Mouse (Mus musculus) heart, postnatal 36 days (tissue): Measurements from ENCODE around the gene Tmprss15. TPM values are rescaled to one million over a fixed set of nuclear protein-coding genes. Genes with fewer than 3 reads are reported as not detected.

Experiments
- DNase-seq, 2 experiments: peaks; one replicate each; pipeline ENCODE4 v3.0.0; 2021 to 2022
- intact Hi-C: fragments of 180-260 bp; cut with DNase I; formaldehyde crosslinking; loops from one replicate; pipeline ENCODE4 v1.15.1; 2025
- total RNA-seq, 2 experiments: library from RNA; stranded (reverse); gene quantifications; 2 replicates each; pipeline ENCODE4 v1.2.3; 2021

The Tmprss15 gene
- not detected for total RNA-seq

GRCm38 (mm10) chr16:79090997-79091396, at the start of gene Tmprss15:
Gene Tmprss15, minus strand, starts transcription at chr16:79091097.
- DNase-seq = no peak
- intact Hi-C loops = no loop called here

DNA sequence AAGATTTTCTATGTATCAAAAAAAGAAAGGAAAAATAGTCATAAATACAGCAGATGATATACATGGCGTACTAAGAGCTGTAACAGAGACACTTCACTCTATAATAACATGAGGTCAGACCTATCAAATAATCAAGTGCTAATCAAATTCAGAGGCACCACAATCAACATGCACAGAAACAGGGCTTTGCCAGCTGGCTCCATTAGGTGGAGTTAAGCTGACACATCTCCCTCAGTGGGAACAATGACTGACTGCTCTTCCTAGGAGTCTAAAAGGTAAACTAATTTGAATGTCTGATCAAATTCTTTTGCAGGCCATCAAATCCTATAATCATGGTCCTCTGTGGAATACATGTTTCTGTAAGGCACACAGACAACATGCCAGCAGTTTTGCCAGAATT, 24.0 kb upstream of the Tmprss15 start:
- intact Hi-C loops = no loop called here
- no peak for DNase-seq

GRCm38 (mm10) chr16:79109516-79109915, 18.6 kb upstream of the Tmprss15 start:
- DNase-seq = no peak
- intact Hi-C loops = no loop called here

DNA sequence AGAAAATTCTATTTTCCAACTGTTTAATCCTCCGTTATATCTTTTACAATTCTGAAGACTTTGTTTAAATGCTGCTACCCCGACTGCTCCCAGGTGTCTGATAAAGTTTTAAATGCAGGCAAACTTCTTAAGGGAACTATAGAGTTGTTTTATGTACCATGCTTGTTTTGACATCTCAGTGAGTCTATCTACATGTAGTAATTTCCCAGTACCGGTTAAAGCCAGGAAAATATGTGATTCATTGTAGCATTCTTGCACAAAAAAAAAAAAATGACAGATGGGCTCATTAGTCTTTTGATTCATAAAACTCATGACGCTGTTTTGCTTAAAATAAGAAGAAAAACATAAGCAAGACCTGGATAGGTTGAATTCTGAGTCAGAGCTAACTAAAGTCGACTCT, 18.1 kb upstream of the Tmprss15 start:
- no peak for DNase-seq
- intact Hi-C loops = no loop called here

DNA sequence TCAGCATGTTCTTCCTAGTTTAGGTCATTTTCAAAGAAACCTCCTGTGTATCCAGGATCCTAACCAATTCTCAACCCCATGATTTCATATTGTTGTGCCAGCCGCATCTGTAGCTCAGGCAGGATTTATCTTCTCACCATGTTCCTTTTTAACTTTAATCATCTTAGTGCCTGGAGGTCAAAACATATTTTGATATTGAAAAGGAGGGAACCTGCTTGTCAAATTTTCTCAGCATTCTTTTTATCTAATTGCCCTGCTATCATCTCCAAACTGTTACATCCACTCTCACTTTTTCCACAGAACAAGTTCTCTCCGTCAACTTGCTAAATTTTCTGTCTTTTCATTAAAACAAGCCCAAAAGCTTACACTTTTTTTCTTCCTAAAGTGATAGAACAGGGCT, 9.4 kb upstream of the Tmprss15 start:
- DNase-seq = no peak
- intact Hi-C loops = no loop called here

DNA sequence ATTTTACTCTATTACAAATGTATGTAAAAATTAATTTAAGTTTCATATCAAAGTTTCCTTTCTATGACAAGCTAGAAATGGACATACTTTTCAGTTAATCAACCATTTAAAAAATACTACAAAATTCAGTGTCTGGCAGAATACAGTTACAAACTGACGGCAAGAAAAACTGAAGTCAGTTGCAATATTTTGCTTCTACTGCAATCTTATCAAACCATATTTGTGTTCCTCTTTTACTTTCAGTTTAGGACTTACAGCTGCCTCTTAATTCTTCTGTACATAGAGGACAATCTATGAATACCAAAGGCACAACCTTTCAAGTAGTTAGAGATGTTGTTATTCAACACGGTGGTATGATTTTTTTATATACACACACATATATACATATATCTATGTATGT, 7.4 kb upstream of the Tmprss15 start:
- no peak for DNase-seq
- intact Hi-C loops = no loop called here

DNA sequence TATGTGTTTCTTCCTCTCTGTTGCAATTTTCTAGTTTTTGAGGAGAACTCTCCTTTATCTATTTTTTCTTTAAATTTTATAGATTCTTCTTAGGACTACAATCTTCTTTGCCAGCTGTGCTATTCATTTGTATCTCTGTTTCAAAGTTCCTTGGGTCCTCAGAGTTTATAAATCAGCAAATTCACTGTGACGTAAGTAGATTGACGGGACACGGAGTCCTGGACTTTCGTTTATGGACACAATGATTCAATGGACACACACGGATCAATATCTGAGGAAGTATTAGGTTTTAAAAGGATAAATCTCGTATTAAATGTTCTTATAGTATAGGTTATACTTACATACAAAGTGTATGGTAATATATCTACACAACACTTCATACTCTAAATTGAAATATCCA, 4.3 kb downstream of the Tmprss15 start:
- intact Hi-C loops = no loop called here
- DNase-seq = no peak

DNA sequence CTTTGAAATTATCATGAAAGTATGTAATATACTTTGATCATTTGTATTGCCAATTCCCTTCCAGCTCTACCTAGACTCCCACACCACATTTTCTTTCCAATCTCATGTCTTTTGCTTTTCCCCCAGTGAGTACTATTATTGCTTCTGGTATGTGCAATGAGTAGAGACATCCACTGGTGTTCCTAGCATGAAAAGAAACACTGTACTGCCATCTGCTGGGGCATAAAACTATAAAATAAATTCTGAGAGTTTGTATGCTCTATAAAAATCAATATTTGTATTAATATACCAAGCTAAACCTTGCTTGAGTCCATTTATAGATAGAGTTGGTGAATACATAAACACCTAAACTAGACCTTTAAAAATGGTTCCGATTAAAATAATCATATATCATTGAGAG, 27.0 kb downstream of the Tmprss15 start:
- DNase-seq = no peak
- intact Hi-C loops = no loop called here

DNA sequence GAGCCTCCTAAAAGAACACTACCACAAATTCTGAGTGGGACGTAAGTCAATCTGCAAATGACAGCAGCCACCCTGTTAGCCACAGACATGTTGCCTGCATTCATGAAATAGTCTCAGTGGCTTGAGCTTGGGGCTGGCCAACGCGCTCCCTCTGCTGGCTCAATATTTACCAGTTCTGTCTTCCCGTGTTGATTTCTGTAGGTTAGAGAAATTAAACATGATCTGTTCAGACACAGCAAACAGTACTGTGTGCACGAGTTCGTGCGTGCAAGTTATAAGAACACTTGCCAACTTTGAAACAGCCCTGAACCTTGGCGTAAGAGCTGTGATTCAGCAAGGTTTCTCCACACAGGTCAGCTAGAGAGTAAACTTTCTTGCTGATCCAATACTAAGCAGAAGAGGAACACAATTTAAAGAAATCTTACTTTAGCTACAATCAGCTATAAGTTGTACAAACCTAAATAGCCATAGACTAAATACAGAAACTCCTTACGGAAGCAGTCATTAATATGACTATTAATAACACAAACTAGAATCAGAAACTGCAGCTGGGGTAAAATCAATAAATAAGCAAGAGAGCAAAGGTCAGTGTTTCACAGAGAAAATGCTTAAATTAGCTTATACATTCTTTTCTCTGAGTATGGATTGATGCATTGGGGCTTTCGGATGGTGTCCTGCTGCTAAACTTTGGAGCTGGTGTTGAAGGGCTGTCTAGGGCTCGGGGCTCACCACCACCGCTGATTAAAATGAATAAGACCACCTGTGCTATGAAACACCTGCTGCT, 31.9 kb downstream of the Tmprss15 start:
- DNase-seq = no peak
- intact Hi-C loops = loop anchor here (5.0 kb wide), 2 partner anchors 92 to 422 kb away; no protein-coding TSS in a partner anchor

DNA sequence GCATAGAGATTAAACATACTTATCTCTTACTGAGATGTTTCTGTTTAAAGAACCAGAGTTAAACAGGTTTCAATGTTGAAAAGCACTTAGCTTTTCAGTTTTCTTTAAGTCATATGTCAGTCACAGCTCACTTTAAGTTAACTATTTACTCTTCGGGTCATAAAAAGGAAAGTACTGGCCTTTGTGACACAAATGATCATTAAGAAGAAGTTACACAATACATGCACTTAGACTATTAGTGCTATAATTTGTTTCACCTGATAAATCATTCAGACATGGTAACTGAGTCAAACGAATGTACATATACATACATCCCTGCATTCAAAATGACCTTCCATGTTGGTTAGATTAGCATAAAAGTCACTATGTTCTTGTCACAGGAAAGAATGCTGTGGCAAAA, 58.3 kb downstream of the Tmprss15 start:
- no peak for DNase-seq
- intact Hi-C loops = no loop called here

DNA sequence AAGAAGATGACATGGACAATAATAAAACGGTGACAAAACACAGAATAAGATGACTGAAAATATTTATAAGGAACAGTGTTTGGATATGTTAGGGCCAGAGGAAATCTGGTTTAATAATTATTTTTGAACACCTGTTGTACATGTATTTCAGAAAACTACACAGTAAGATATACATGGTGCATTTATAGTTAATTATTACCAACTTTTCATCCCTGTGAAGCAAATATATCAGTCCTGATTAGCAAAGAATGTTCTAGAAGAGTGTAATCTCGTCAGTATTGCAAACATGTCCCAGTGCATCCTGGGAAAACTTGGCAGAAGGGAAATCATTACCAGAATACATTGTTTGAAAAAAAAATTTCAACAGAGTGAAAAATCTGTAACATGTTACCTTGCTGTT, 88.1 kb downstream of the Tmprss15 start:
- DNase-seq = no peak
- intact Hi-C loops = no loop called here

DNA sequence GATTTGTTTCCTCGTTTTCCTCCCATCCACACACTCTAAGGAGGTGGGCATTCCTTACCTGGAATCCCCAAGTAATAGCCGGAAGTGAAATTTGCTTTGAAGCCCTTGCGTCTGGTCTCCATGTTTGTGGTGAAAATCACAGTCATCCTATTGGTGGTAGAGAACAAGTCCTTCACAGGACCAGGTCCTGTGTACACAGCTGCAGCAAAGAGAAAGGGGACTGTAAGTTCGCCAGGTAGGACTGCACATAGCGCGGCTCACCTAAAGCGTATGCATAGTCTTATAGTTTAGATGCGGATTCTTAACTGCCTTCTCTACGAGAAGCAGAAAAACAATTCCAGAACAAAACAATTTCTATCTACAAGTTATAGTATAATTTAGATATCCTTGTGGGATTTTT, 89.2 kb downstream of the Tmprss15 start:
- DNase-seq = no peak
- intact Hi-C loops = no loop called here

GRCm38 (mm10) chr16:78976384-78976783, 114.5 kb downstream of the Tmprss15 start:
- no peak for DNase-seq
- intact Hi-C loops = no loop called here

GRCm38 (mm10) chr16:78974099-78974498, 116.8 kb downstream of the Tmprss15 start:
- DNase-seq = no peak
- intact Hi-C loops = no loop called here

DNA sequence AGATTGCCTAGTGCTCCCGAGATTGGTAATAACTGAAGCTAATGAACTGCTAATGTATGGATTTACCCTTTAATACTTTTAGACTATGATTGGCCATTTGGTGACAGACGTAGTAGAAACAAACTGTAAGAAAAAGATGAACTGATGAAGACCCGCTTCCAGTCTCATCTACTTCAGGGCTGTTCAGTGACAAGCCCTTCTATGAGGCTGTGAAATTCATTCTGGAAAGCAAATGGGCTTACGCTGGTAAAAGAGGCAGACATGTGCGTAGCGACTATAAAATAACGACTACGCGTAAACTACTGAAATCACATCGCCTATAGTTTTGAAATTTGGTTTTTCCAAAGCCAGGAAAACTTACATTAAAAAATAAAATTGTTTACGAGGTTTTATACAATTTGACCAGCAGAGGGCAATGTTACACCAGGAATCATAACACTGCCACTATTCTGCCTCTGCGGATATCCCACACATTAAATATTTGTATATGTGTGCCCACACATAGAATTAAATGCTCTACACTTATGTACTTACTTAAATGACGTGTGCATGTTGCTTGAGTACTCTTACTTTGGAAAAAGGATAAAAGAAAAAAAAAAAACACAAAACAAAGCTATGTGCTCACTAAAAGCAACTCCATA, 121.7 kb downstream of the Tmprss15 start:
- intact Hi-C loops = loop anchor here (5.0 kb wide), 1 partner anchor 88 kb away; no protein-coding TSS in a partner anchor
- no peak for DNase-seq

GRCm38 (mm10) chr16:78957434-78957833, 133.5 kb downstream of the Tmprss15 start:
- intact Hi-C loops = no loop called here
- DNase-seq = no peak

DNA sequence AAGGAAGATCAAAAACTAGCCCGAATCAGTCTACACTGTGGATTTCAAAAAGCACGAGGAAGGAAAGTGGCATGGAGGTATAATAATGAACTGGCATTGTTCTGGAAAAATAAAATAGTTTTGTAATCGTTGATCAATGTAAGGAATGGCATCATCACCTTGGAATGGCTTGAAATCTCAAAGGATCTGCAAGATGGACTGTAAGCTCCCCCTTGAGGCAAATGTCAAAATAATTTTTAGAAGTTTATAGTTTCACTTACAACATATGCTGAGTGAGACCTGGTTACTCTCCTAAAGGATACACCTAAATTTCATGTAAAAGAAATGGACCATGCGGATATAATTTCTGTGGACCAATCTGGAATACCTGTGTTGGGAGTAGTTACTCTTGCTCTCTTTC, 140.5 kb downstream of the Tmprss15 start:
- no peak for DNase-seq

DNA sequence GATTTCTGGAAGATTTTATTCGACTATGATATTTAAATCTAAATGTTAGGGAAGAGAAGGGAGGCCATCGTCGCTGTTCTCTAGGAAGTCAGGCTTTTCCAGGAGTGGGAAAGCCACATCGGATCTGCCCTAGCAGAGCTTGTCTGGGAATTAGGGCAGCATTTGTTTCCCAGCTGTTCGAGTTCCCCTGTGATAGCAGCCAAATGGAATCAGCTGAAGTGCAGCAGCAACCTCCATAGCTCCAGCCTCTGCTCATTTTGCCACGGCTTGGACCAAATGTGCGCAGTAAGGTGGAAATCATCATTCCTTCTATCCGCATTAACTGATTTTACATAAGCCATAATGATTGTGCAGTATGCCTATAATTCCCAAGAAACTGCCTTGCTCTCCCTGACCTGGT, 153.1 kb downstream of the Tmprss15 start:
- no peak for DNase-seq
- intact Hi-C loops = no loop called here

More for the DNA sequence above, 140.5 kb downstream of the Tmprss15 start:
- intact Hi-C loops = loop anchor here (5.0 kb wide), 1 partner anchor 313 kb away; no protein-coding TSS in a partner anchor

DNA sequence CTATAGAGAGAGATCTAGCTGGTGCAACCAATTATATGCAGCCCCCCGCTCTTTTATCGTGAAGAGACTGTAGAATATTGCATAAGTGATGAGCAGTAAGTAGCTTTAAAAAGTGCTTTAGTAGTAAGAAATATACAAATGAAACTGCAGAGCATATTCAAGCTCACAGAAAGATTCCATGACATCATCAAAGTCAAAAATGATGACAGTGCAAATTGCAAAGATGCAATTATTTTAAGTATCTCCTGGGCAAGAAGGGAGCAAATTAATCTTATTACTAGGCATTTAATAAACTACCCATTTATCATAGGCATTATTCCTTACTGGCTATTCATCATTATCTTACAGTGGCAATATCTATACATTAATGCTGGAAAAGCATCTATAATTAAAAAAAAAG, 156.6 kb downstream of the Tmprss15 start:
- intact Hi-C loops = no loop called here
- no peak for DNase-seq

DNA sequence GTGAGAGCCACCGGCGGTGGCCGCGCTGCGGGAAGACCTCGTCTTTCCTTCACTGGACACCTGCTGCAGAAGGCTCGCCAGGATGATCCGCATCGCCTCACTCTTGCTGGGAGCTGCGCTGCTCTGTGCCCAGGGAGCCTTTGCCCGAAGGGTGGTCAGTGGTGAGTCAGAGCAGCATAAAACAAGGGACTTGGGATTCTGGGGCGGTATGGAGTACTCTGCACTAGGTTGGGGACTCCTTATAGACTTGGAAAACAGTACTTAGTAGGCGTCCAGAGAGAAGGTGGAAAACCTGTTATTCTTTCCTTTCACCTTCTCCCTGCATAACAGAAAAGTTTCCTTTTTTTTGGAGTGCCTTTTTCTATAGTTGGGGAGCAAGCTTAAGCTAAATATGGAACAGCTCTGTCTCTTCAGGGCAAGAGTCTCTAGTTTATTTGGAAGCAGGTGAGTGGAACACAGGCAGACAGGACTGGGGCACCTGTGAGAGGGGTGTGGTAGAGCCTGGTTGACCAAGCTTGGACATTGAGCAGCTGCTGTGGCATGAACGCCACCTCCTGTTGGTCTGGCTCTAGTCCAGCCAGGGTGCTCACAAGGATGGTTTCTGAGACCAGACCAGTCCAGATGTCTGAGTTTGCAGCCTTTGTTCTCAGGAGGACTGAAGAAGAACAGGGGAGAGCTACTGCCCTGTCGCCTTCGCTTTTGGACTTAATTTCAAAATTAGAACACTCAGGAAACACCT, 159.4 kb downstream of the Tmprss15 start:
- no peak for DNase-seq
- intact Hi-C loops = no loop called here
